Mouse (Mus musculus) frontal cortex, postnatal 36 days (tissue): ENCODE data around the gene Ctrb1.
A peak's percentile ranks its signal among the peaks of the same experiment; 100 is the strongest.

Experiments used
- DNase-seq, 2 experiments: peaks; one replicate each; pipeline ENCODE4 v3.0.0; 2022; ENCODE audit warnings: low spot score in 2 of 2

Ctrb1 gene

GRCm38 (mm10) chr8:111690960-111691445 lies at the start of gene Ctrb1:
Ctrb1 (minus strand) TSS chr8:111691010.
- DNase-seq: no peak

- DNase-seq: no peak
Measured at GRCm38 (mm10) chr8:111740301-111740711, 49.5 kb upstream of the Ctrb1 start.

- no peak for DNase-seq
Measured at GRCm38 (mm10) chr8:111739604-111740003, 48.8 kb upstream of the Ctrb1 start.

- DNase-seq: no peak
Measured at GRCm38 (mm10) chr8:111738867-111739266, 48.1 kb upstream of the Ctrb1 start.

- peak; percentile 66 to 75 for DNase-seq
Measured at GRCm38 (mm10) chr8:111736321-111736720, 45.5 kb upstream of the Ctrb1 start.

- no peak for DNase-seq
Measured at GRCm38 (mm10) chr8:111735791-111736190, 45.0 kb upstream of the Ctrb1 start.

GRCm38 (mm10) chr8:111735335-111735761 lies 44.5 kb upstream of the Ctrb1 start:
- no peak for DNase-seq

GRCm38 (mm10) chr8:111734244-111734960 lies 43.6 kb upstream of the Ctrb1 start:
- DNase-seq: no peak

GRCm38 (mm10) chr8:111733581-111734243 lies 42.9 kb upstream of the Ctrb1 start:
- DNase-seq: no peak

GRCm38 (mm10) chr8:111732406-111733085 lies 41.7 kb upstream of the Ctrb1 start:
- no peak for DNase-seq

GRCm38 (mm10) chr8:111732004-111732403 lies 41.2 kb upstream of the Ctrb1 start:
- DNase-seq: peak; percentile 96 to 97

GRCm38 (mm10) chr8:111731231-111731977 lies 40.6 kb upstream of the Ctrb1 start:
- no peak for DNase-seq

- DNase-seq: no peak
Measured at GRCm38 (mm10) chr8:111729233-111730170, 38.7 kb upstream of the Ctrb1 start.

- DNase-seq: no peak
Measured at GRCm38 (mm10) chr8:111728481-111728880, 37.7 kb upstream of the Ctrb1 start.

GRCm38 (mm10) chr8:111727553-111727952 lies 36.7 kb upstream of the Ctrb1 start:
- no peak for DNase-seq

- DNase-seq: peak; percentile 60 to 73
Measured at GRCm38 (mm10) chr8:111726102-111726900, 35.5 kb upstream of the Ctrb1 start.

- no peak for DNase-seq
Measured at GRCm38 (mm10) chr8:111725341-111725740, 34.5 kb upstream of the Ctrb1 start.

GRCm38 (mm10) chr8:111720115-111720544 lies 29.3 kb upstream of the Ctrb1 start:
- DNase-seq: no peak

GRCm38 (mm10) chr8:111718937-111719336 lies 28.1 kb upstream of the Ctrb1 start:
- DNase-seq: no peak

- no peak for DNase-seq
Measured at GRCm38 (mm10) chr8:111717866-111718265, 27.1 kb upstream of the Ctrb1 start.
